Mouse (Mus musculus) small intestine, adult 2 months (tissue): ENCODE measurements at regions not wholly inside any gene's neighbourhood (a gene's known extent, or its start where the extent isn't known, plus 50 kb on each side); places are given as distances from the start of the nearest gene placed in this dataset.

Experiments used
- H3K27ac ChIP-seq: fragments of 200-500 bp; 2 replicates; pipeline ENCODE4 v1.5.1; 2012; ENCODE audit warnings: low read depth, low read length, control low read depth, inconsistent platforms; ENCODE audit not compliant: insufficient read depth
- H3K27me3 ChIP-seq: fragments of 200-500 bp; 2 replicates; pipeline ENCODE4 v1.6.1; 2012; ENCODE audit warnings: mild to moderate bottlenecking, moderate library complexity, low read length, inconsistent platforms; ENCODE audit not compliant: control insufficient read depth, insufficient read depth
- H3K36me3 ChIP-seq: fragments of 200-500 bp; 2 replicates; pipeline ENCODE4 v1.6.1; 2012; ENCODE audit warnings: mild to moderate bottlenecking, low read length, control low read depth, inconsistent platforms; ENCODE audit not compliant: control insufficient read depth, insufficient read depth
- H3K4me1 ChIP-seq: fragments of 200-500 bp; 2 replicates; pipeline ENCODE4 v1.6.1; 2012; ENCODE audit warnings: low read length, inconsistent platforms, mixed read lengths; ENCODE audit not compliant: control insufficient read depth, insufficient read depth, insufficient read length
- H3K4me3 ChIP-seq: fragments of 200-500 bp; 2 replicates; pipeline ENCODE4 v1.5.1; 2012; ENCODE audit warnings: low read depth, mild to moderate bottlenecking, control low read depth, inconsistent platforms, low read length, moderate library complexity
- CTCF ChIP-seq: fragments of 200-500 bp; IDR thresholded peaks from 2 replicates; pipeline ENCODE4 v1.5.1; 2012; ENCODE audit warnings: low read depth, mild to moderate bottlenecking, control low read depth, inconsistent platforms, low read length, moderate library complexity, mixed read lengths; ENCODE audit not compliant: insufficient replicate concordance, insufficient read length; ENCODE audit errors: extremely low read depth
- POLR2A ChIP-seq: fragments of 200-500 bp; IDR thresholded peaks from 2 replicates; pipeline ENCODE4 v1.6.1; 2012; ENCODE audit warnings: low read depth, mild to moderate bottlenecking, control low read depth, inconsistent platforms, low read length, moderate library complexity
- WGBS: fragments of 180-500 bp; shearing (Covaris S2); methylation state at CpG from one replicate; pipeline ENCODE4 v1.1.7; 2018; 5-methylcytosine and 5-hydroxymethylcytosine counted together

- Histone ChIP-seq H3K4me3 (no peak overlapping the region), H3K4me1 (no peaks in the 10 kb centered on the region), H3K27ac (no peak overlapping the region), H3K27me3 (no peaks in the 10 kb centered on the region), H3K36me3 (no peaks in the 10 kb centered on the region)
- TF ChIP-seq CTCF (no peak), POLR2A (no peak)
- 89% methylated on average over 1 of the region's 1 CpGs for WGBS
Measured at GRCm38 (mm10) chr4:54184213-54184612, 358.4 kb downstream of the Tmem38b start.

- no peak for TF ChIP-seq CTCF
- TF ChIP-seq POLR2A = no peak
- H3K36me3 ChIP-seq = no peaks in the 10 kb centered on the region
- H3K4me1 ChIP-seq = no peaks in the 10 kb centered on the region
- no peak overlapping the region for H3K27ac ChIP-seq
- H3K4me3 ChIP-seq = no peak overlapping the region
- WGBS = 77% methylated on average over 2 of the region's 2 CpGs
- H3K27me3 ChIP-seq = no peaks in the 10 kb centered on the region
Measured at GRCm38 (mm10) chr4:54195734-54196133, 369.9 kb downstream of the Tmem38b start.

GRCm38 (mm10) chr4:54202440-54202839, 376.6 kb downstream of the Tmem38b start:
- TF ChIP-seq POLR2A (no peak), CTCF (no peak)
- 64% methylated on average over 4 of the region's 4 CpGs for WGBS

GRCm38 (mm10) chr4:54224572-54224971, 398.7 kb downstream of the Tmem38b start:
- H3K4me1 ChIP-seq = no peaks in the 10 kb centered on the region
- 74% methylated on average over 3 of the region's 3 CpGs for WGBS
- no peak for TF ChIP-seq POLR2A
- H3K4me3 ChIP-seq = no peak overlapping the region
- no peaks in the 10 kb centered on the region for H3K36me3 ChIP-seq
- no peak overlapping the region for H3K27ac ChIP-seq
- H3K27me3 ChIP-seq = no peaks in the 10 kb centered on the region

More at GRCm38 (mm10) chr4:54202440-54202839, 376.6 kb downstream of the Tmem38b start:
- H3K36me3 ChIP-seq = no peaks in the 10 kb centered on the region
- H3K4me1 ChIP-seq = no peaks in the 10 kb centered on the region
- no peak overlapping the region for H3K4me3 ChIP-seq
- no peaks in the 10 kb centered on the region for H3K27me3 ChIP-seq
- no peak overlapping the region for H3K27ac ChIP-seq
